Mouse (Mus musculus): ENCODE data around the gene Pnmal1. TPM values are rescaled to one million over a fixed set of nuclear protein-coding genes. Genes with fewer than 3 reads are reported as not detected.

The Pnmal1 gene
- polyA plus RNA-seq, 1 experiment from 2014 or later: 0.15 TPM

DNA sequence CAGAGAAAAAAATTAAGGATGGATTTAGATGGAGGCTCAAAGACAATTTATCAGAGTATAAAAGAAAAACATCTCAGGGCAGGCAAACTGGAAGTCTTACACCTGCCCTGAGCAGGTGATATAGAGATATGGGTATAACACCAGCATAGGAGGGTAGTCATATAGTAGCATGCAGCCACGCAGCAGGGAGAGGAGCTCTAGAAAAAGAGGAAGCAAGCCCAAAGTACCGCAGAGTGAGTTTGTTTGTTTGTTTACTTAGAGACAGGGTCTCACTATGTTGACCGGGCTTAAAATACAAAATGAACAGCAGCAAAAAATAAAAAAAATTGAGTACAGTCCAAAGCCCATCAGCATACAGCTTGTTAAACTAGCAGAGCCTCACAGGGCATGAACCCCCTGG, 11.7 kb downstream of the Pnmal1 start:
- ATAC-seq (ENCODE audit: extremely low read depth, insufficient number of reproducible peaks, low FRiP score, low TSS enrichment): no peak
- no peak overlapping the region for H3K4me3 ChIP-seq
- H3K36me3 ChIP-seq: no peaks in the 10 kb centered on the region
- WGBS: 71% methylated on average over 3 of the region's 3 CpGs
- H3K9me3 ChIP-seq: no peaks in the 10 kb centered on the region
- H3K4me2 ChIP-seq: peak overlapping the region; percentile 11; the same call in 1 of the 2 replicates
- H3K27me3 ChIP-seq (replicated peaks): no peaks in the 10 kb centered on the region
- H3K9ac ChIP-seq: no peak overlapping the region
- peaks cover 33% of the 10 kb centered on the region for H3K4me1 ChIP-seq
- peak overlapping the region; percentile 65 for H3K27ac ChIP-seq (replicated peaks)

DNA sequence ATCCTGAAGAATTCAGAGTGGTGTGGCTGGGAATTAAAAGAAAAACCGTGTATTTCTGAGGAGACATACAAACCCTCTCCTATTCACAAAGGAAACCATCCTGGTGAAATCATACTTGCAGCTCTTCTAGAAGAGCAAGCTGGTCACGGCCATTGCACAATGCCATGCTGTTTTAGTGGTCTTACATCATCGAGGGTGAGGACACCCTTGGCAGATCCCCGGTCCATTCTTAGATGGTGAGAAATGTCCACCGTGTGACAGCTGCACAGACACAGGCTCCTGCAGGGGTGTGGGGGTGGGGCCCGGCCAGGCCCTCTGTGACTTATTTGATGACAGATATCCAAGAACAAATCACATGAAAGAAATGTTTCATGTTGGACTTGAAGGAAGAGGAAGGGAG, 14.5 kb downstream of the Pnmal1 start:
- no peak overlapping the region for H3K9ac ChIP-seq
- H3K9me3 ChIP-seq: no peaks in the 10 kb centered on the region
- 34% methylated on average over 6 of the region's 6 CpGs for WGBS
- H3K4me2 ChIP-seq: no peak overlapping the region
- H3K4me1 ChIP-seq: peaks cover 39% of the 10 kb centered on the region
- H3K27me3 ChIP-seq (replicated peaks): no peaks in the 10 kb centered on the region
- H3K4me3 ChIP-seq: no peak overlapping the region
- no peaks in the 10 kb centered on the region for H3K36me3 ChIP-seq
- ATAC-seq (ENCODE audit: extremely low read depth, insufficient number of reproducible peaks, low FRiP score, low TSS enrichment): no peak
- H3K27ac ChIP-seq (replicated peaks): peak overlapping the region; percentile 66

DNA sequence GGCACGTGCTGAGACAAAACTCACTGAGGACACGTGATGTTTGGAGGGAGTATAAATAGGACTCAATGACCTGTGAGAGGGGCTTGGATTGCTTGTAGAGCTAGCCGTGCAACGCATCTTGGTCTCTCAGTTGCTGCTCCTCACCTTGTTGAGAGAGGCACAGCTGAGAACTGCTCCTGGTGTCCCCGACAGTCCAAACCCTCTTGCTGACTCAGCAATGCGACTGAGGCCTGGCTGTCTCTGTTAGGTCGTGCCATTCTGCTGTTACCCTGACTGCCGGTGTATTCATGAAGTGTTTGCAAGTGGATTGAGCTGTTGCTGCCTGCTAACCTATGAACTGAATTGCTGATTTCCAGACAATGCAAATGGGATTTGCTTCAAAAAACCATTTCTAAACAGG, 16.8 kb downstream of the Pnmal1 start:
- 39% methylated on average over 8 of the region's 8 CpGs for WGBS
- no peak overlapping the region for H3K9ac ChIP-seq
- no peak overlapping the region for H3K4me2 ChIP-seq

DNA sequence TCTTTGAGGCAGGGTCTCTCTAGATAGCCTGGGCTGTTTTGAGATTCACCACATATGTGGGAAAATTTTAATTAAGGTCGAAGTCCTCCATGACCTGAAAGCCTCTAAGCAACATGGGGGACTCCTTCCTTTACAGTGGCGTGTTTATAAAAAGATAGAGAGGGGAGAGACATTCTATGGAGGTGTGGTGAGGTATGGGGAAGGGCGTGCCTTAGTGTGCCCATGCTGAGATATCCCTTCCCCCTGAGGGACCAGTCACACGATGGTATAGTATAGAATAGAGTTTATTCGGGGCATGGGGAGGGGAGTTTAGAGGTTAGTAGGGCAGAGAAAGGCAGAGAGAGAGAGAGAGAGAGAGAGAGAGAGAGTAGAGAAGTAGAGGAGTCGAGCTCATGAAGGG, 18.7 kb downstream of the Pnmal1 start:
- no peaks in the 10 kb centered on the region for H3K36me3 ChIP-seq
- H3K27ac ChIP-seq (replicated peaks): no peak overlapping the region
- WGBS: 75% methylated on average over 6 of the region's 6 CpGs
- H3K27me3 ChIP-seq (replicated peaks): no peaks in the 10 kb centered on the region
- H3K9me3 ChIP-seq: no peaks in the 10 kb centered on the region
- no peak overlapping the region for H3K4me3 ChIP-seq
- peaks cover 52% of the 10 kb centered on the region for H3K4me1 ChIP-seq
- no peak overlapping the region for H3K4me2 ChIP-seq
- no peak for ATAC-seq (ENCODE audit: extremely low read depth, insufficient number of reproducible peaks, low FRiP score, low TSS enrichment)
- H3K9ac ChIP-seq: no peak overlapping the region

More for the DNA sequence above, 16.8 kb downstream of the Pnmal1 start:
- Histone ChIP-seq H3K4me3 (no peak overlapping the region), H3K27me3 (replicated peaks) (no peaks in the 10 kb centered on the region), H3K9me3 (no peaks in the 10 kb centered on the region), H3K4me1 (peaks cover 49% of the 10 kb centered on the region), H3K36me3 (no peaks in the 10 kb centered on the region), H3K27ac (replicated peaks) (no peak overlapping the region)
- ATAC-seq (ENCODE audit: extremely low read depth, insufficient number of reproducible peaks, low FRiP score, low TSS enrichment): no peak

DNA sequence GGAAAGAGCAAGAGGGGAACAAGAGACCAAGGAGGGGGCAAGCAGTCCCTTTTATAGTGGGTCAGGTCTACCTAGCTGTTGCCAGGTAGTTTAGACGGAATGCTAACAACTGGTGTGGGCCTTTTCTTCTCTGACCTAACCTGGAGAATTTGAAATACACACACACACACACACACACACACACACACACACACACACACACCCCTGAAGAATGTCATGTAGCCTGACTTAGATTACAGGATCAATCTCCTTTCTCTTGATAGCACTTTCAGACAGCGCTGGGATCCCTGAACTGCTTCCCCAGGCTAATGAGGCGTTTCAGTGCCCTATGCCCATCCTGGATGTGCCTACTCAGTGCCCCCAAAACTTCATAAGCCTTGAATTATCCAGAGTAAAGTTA, 19.1 kb downstream of the Pnmal1 start:
- no peak for ATAC-seq (ENCODE audit: extremely low read depth, insufficient number of reproducible peaks, low FRiP score, low TSS enrichment)
- Histone ChIP-seq H3K9me3 (no peaks in the 10 kb centered on the region), H3K36me3 (no peaks in the 10 kb centered on the region), H3K4me1 (peaks cover 50% of the 10 kb centered on the region), H3K27ac (replicated peaks) (no peak overlapping the region), H3K4me3 (no peak overlapping the region), H3K4me2 (no peak overlapping the region), H3K27me3 (replicated peaks) (no peaks in the 10 kb centered on the region), H3K9ac (no peak overlapping the region)
- 83% methylated on average over 3 of the region's 3 CpGs for WGBS

DNA sequence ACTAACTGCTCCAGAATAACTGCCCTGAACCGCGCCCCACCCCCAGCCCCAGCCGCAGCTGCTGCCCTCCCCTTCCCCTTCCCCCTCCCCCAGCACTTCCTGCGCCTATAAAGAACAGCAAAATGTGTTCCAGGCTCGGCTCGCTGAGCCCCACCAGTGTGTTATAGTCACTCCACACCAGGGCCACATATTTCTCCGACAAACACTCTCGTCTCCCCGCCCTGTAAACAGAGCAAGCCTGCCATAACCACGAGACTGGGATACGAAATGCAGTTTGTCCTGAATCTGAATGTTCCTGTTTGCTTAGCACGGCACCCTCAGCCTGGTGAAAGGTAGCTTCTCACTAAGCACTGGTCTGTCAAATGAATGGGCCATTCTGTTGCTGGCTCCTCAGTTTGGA, 20.9 kb downstream of the Pnmal1 start:
- WGBS: 3% methylated on average over 12 of the region's 12 CpGs
- ATAC-seq (ENCODE audit: extremely low read depth, insufficient number of reproducible peaks, low FRiP score, low TSS enrichment): no peak
- peaks cover 35% of the 10 kb centered on the region for H3K4me1 ChIP-seq
- peak overlapping the region; percentile 90 for H3K27ac ChIP-seq (replicated peaks)
- H3K4me3 ChIP-seq: peak overlapping the region; percentile 43
- no peaks in the 10 kb centered on the region for H3K36me3 ChIP-seq
- H3K9me3 ChIP-seq: no peaks in the 10 kb centered on the region
- no peaks in the 10 kb centered on the region for H3K27me3 ChIP-seq (replicated peaks)
- H3K9ac ChIP-seq: peak overlapping the region; percentile 78
- peak overlapping the region; percentile 67 for H3K4me2 ChIP-seq

DNA sequence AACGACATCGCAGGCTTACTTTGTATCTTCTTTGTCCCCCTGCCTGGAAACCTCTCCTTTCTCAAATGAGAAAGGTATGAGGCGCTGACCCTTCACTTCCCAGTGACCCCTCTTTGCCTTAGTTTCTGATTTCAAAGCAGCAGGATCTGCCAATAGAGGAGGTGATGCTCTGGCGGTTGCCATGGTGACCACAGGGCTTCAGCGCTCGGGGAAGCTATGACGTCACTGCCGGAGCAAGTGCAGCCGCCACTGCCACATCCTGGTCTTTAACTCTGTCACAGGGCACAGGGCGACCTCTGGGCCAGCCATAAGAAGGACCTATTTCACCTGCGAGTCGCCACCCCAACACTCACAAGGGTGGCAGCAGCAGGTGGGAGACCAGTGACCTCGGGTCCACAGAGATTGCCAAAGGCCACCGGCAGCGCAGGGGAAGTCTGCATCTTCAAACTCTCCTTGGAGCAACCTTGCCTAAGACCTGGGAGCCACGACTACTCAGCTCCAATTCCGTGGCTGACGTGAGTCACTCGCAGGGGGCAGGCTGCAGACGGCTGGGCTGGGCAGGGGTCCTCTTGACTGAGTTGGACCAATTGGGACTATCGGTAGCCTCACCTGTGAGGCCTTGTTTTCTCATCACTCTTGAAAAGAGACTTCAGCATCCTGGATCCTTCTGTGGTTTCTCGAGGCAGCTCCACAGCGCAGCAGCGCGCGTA, 23.5 kb downstream of the Pnmal1 start, which contains the start of gene Gm42372:
Gm42372 (plus strand) TSS at position 228 of the 710 bp plus-strand sequence.
- no peaks in the 10 kb centered on the region for H3K27me3 ChIP-seq (replicated peaks)
- H3K4me1 ChIP-seq: peaks cover 36% of the 10 kb centered on the region
- no peak within 1 kb of the TSS for H3K27ac ChIP-seq (replicated peaks)
- H3K36me3 ChIP-seq: no peaks in the 10 kb centered on the region
- peak within 1 kb of the TSS; percentile 52 for H3K4me2 ChIP-seq
- WGBS: 27% methylated on average over 26 of the region's 26 CpGs
- no peak within 1 kb of the TSS for H3K4me3 ChIP-seq
- 0 out of 2 replicates have a peak within 1 kb of the TSS, but pooled peaks have one; percentile 40 for H3K9ac ChIP-seq
- no peak for ATAC-seq (ENCODE audit: extremely low read depth, insufficient number of reproducible peaks, low FRiP score, low TSS enrichment)
- H3K9me3 ChIP-seq: no peaks in the 10 kb centered on the region

DNA sequence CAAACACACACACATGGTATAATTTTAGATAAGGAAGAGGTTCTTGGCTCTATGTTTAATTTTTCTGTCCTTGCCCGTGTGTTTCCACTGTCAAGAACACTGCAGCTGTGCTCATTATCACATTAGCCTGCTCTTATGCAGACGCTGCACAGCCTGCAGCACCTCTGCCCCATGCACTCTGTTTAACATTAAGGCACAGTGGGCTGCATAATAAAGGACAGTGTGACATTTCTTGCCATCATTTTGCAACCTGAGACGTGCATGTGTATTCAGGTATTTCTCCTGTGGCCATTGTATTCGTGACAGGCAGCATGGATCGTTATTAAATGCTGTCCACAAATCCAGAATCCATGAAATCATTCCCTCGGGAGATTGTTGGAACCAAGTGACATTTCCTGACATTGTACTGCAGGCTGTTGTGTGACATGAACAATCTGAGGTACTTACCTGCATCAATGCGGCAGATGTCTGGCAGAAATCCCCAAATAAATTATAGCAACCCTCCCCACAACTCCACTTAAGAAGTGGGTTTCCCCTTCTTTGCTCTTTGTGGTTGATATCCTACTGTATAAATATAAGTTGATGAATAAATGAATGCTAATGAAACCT, 28.2 kb downstream of the Pnmal1 start:
- no peaks in the 10 kb centered on the region for H3K9me3 ChIP-seq
- ATAC-seq (ENCODE audit: extremely low read depth, insufficient number of reproducible peaks, low FRiP score, low TSS enrichment): no peak
- H3K27ac ChIP-seq (replicated peaks): peak overlapping the region; percentile 48

DNA sequence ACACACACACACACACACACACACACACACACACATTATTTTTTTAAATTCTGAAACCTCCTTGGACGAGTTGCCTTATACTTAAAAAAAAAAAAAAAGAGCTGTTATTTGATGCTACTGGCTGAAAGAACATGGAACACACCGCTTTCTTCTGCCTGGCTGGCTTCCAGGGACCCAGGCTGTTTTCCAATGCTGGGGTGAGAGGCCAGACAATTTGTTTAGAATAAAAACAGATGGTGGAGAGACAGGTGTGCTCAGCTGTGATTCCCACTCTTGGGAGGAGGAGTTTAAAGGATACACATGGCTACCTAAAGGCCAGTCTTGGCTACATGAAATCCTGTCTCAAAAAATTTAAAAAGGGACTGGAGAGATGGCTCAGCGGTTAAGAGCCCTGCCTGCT, 28.9 kb downstream of the Pnmal1 start:
- Histone ChIP-seq H3K9ac (no peak overlapping the region), H3K4me1 (peaks cover 54% of the 10 kb centered on the region), H3K4me2 (no peak overlapping the region), H3K36me3 (no peaks in the 10 kb centered on the region), H3K27ac (replicated peaks) (peak overlapping the region; percentile 48; the same call in 1 of the 2 replicates), H3K4me3 (no peak overlapping the region), H3K27me3 (replicated peaks) (no peaks in the 10 kb centered on the region), H3K9me3 (no peaks in the 10 kb centered on the region)
- 56% methylated on average over 3 of the region's 3 CpGs for WGBS
- no peak for ATAC-seq (ENCODE audit: extremely low read depth, insufficient number of reproducible peaks, low FRiP score, low TSS enrichment)

More for the DNA sequence above, 28.2 kb downstream of the Pnmal1 start:
- no peaks in the 10 kb centered on the region for H3K27me3 ChIP-seq (replicated peaks)
- H3K4me3 ChIP-seq: no peak overlapping the region
- H3K4me2 ChIP-seq: no peak overlapping the region
- 0 out of 2 replicates have a peak overlapping the region, but pooled peaks have one; percentile 28 for H3K9ac ChIP-seq
- no peaks in the 10 kb centered on the region for H3K36me3 ChIP-seq
- H3K4me1 ChIP-seq: peaks cover 56% of the 10 kb centered on the region
- 46% methylated on average over 7 of the region's 7 CpGs for WGBS

DNA sequence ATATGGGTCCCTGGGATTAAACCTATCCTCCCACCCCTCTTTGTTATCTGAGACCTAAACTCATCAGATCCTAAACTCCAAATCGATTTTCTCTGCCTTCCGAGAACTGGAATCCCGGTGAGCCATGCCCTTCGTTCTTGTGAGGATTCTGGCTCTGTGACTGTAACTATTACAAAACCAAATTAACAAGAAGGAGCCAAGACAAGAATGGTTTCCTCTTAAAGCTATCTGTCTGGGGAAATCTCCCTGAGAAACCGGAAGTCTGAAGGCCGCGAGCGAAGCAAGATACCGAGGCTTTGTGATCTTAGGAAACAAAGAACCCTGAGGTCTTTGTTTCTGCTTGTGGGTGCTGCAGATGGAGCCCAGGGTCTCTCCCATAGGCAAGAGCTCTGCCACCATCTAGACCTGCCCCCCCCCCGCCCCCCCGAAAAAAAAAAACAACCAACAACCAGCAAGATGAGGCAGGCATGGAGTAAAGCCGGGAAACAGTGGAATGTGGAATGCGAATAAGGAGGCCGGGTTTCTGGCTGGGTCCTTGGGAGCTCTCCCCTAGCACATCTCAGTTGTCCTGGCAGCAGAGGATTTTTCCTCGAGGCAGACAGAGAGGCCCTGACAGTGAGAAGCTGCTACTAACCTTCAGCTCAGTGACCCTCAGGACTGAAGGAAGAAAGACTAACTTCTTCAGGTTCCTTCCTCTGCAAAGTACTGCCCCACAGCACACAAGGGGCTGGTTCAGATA, 30.7 kb downstream of the Pnmal1 start:
- no peaks in the 10 kb centered on the region for H3K27me3 ChIP-seq (replicated peaks)
- H3K4me3 ChIP-seq: no peak overlapping the region
- H3K9me3 ChIP-seq: no peaks in the 10 kb centered on the region
- H3K4me1 ChIP-seq: peaks cover 62% of the 10 kb centered on the region
- peaks cover 1% of the 10 kb centered on the region; the same call in 1 of the 2 replicates for H3K36me3 ChIP-seq
- no peak for ATAC-seq (ENCODE audit: extremely low read depth, insufficient number of reproducible peaks, low FRiP score, low TSS enrichment)
- 30% methylated on average over 15 of the region's 15 CpGs for WGBS
- H3K4me2 ChIP-seq: 0 out of 2 replicates have a peak overlapping the region, but pooled peaks have one; percentile 16
- H3K9ac ChIP-seq: peak overlapping the region; percentile 55
- peak overlapping the region; percentile 90 for H3K27ac ChIP-seq (replicated peaks)

All from heart, embryonic 13.5 days (tissue).